Mouse (Mus musculus) liver, adult 2 months (tissue): ENCODE results near the gene Fst. TPM values are rescaled to one million over a fixed set of nuclear protein-coding genes. Genes with fewer than 3 reads are reported as not detected.

Experiments
- DNase-seq: peaks from one replicate; pipeline ENCODE4 v3.0.0-alpha.2; 2011; ENCODE audit warnings: low read depth, low spot score; ENCODE audit errors: extremely low read depth
- H3K27ac ChIP-seq: fragments of 200-500 bp; replicated peaks from 2 replicates; pipeline ENCODE4 v1.5.1; 2012; ENCODE audit warnings: low read depth, mild to moderate bottlenecking, control low read depth, inconsistent platforms, low read length; ENCODE audit not compliant: insufficient read depth
- H3K27me3 ChIP-seq: fragments of 200-500 bp; 2 replicates; pipeline ENCODE4 v1.6.1; 2012; ENCODE audit warnings: mild to moderate bottlenecking, moderate library complexity, low read length, inconsistent platforms; ENCODE audit not compliant: control insufficient read depth, insufficient read depth
- H3K36me3 ChIP-seq: fragments of 200-500 bp; 2 replicates; pipeline ENCODE4 v1.6.1; 2012; ENCODE audit warnings: low read length, inconsistent platforms; ENCODE audit not compliant: control insufficient read depth, insufficient read depth
- H3K4me1 ChIP-seq: fragments of 200-500 bp; 2 replicates; pipeline ENCODE4 v1.6.1; 2011; ENCODE audit warnings: low read length; ENCODE audit not compliant: control insufficient read depth, insufficient read depth
- H3K4me3 ChIP-seq: fragments of 200-500 bp; 2 replicates; pipeline ENCODE4 v1.5.1; 2011; ENCODE audit warnings: low read depth, mild to moderate bottlenecking, control low read depth, low read length, moderate library complexity; ENCODE audit not compliant: insufficient read depth
- H3K79me2 ChIP-seq: fragments of 200-500 bp; 2 replicates; pipeline ENCODE4 v1.6.1; 2012; ENCODE audit warnings: inconsistent platforms, mild to moderate bottlenecking, low read length, moderate library complexity; ENCODE audit not compliant: control insufficient read depth, insufficient read depth
- H3K9ac ChIP-seq: fragments of 200-500 bp; 2 replicates; pipeline ENCODE4 v1.6.1; 2012; ENCODE audit warnings: low read depth, mild to moderate bottlenecking, control low read depth, inconsistent platforms, low read length
- CTCF ChIP-seq: fragments of 200-500 bp; IDR thresholded peaks from 2 replicates; pipeline ENCODE4 v1.5.1; 2011; ENCODE audit warnings: low read depth, low read length, control low read depth
- POLR2A ChIP-seq: fragments of 200-500 bp; IDR thresholded peaks from 2 replicates; pipeline ENCODE4 v1.6.1; 2011; ENCODE audit warnings: low read length, control low read depth; ENCODE audit not compliant: insufficient read depth; ENCODE audit errors: extremely low read depth
- WGBS: fragments of 180-500 bp; shearing (Covaris S2); methylation state at CpG from one replicate; pipeline ENCODE4 v1.1.7; 2018; 5-methylcytosine and 5-hydroxymethylcytosine counted together
- polyA plus RNA-seq: library from polyadenylated mRNA; depleted of rRNA; stranded (reverse); fragments of >200 nt; gene quantifications from 2 replicates; pipeline ENCODE4 v1.2.3, GENCODE M21; 2012; rRNA removed
- total RNA-seq: library from RNA; depleted of rRNA; stranded (reverse); fragments of >200 nt; gene quantifications from 2 replicates; pipeline ENCODE4 v1.2.3, GENCODE M21; 2014; rRNA removed

The Fst gene
- total and polyA plus RNA-seq, 2 experiments = 0.92 to 1.3 TPM

GRCm38 (mm10) chr13:114412326-114412725 is 46.4 kb downstream of the Fst start:
- TF ChIP-seq CTCF (no peak), POLR2A (no peak)
- no peak for DNase-seq
- H3K9ac ChIP-seq = no peak overlapping the region

GRCm38 (mm10) chr13:114406866-114407265 is 51.9 kb downstream of the Fst start:
- no peak overlapping the region for H3K4me3 ChIP-seq
- no peaks in the 10 kb centered on the region for H3K36me3 ChIP-seq
- H3K27me3 ChIP-seq = no peaks in the 10 kb centered on the region
- TF ChIP-seq POLR2A = no peak
- TF ChIP-seq CTCF = no peak
- H3K79me2 ChIP-seq = no peaks in the 10 kb centered on the region
- H3K4me1 ChIP-seq = no peaks in the 10 kb centered on the region
- 50% methylated on average over 5 of the region's 5 CpGs for WGBS
- no peak overlapping the region for H3K27ac ChIP-seq
- H3K9ac ChIP-seq = no peak overlapping the region
- DNase-seq = no peak

More at GRCm38 (mm10) chr13:114412326-114412725, 46.4 kb downstream of the Fst start:
- no peaks in the 10 kb centered on the region for H3K79me2 ChIP-seq
- no peak overlapping the region for H3K4me3 ChIP-seq
- no peaks in the 10 kb centered on the region for H3K36me3 ChIP-seq
- no peaks in the 10 kb centered on the region for H3K4me1 ChIP-seq
- H3K27ac ChIP-seq = no peak overlapping the region
- H3K27me3 ChIP-seq = no peaks in the 10 kb centered on the region

GRCm38 (mm10) chr13:114406424-114406823 is 52.3 kb downstream of the Fst start:
- DNase-seq = no peak
- Histone ChIP-seq H3K4me3 (no peak overlapping the region), H3K27me3 (no peaks in the 10 kb centered on the region), H3K36me3 (no peaks in the 10 kb centered on the region), H3K27ac (no peak overlapping the region), H3K79me2 (no peaks in the 10 kb centered on the region), H3K9ac (no peak overlapping the region), H3K4me1 (no peaks in the 10 kb centered on the region)
- 61% methylated on average over 5 of the region's 5 CpGs for WGBS
- TF ChIP-seq CTCF = no peak
- TF ChIP-seq POLR2A = no peak

GRCm38 (mm10) chr13:114405100-114405715 is 53.5 kb downstream of the Fst start:
- H3K4me3 ChIP-seq = no peak overlapping the region
- H3K9ac ChIP-seq = no peak overlapping the region
- DNase-seq = no peak
- no peaks in the 10 kb centered on the region for H3K79me2 ChIP-seq
- no peak for TF ChIP-seq CTCF
- no peak overlapping the region for H3K27ac ChIP-seq
- H3K4me1 ChIP-seq = no peaks in the 10 kb centered on the region
- WGBS = 93% methylated on average over 9 of the region's 9 CpGs
- no peaks in the 10 kb centered on the region for H3K36me3 ChIP-seq
- H3K27me3 ChIP-seq = no peaks in the 10 kb centered on the region

Other genes starting within 250 kb of the Fst start
- gene Ndufs4, start 70.7 kb downstream of the Fst start, total RNA-seq = 70.5 and 75.6 TPM in 2 replicates
- gene Ndufs4, start 70.7 kb downstream of the Fst start, polyA plus RNA-seq = 111 and 172 TPM in 2 replicates